Mouse (Mus musculus) heart, adult 8-10 months (tissue): ENCODE measurements around the gene A730061H03Rik. TPM values are rescaled to one million over a fixed set of nuclear protein-coding genes. Genes with fewer than 3 reads are reported as not detected.

ENCODE experiments used
- DNase-seq: peaks from one replicate; pipeline ENCODE4 v3.0.0; 2022; ENCODE audit warnings: low spot score
- total RNA-seq, 4 experiments: library from RNA; stranded (reverse); gene quantifications; 2 replicates each; pipeline ENCODE4 v1.2.4; 2022

Gene A730061H03Rik
- total RNA-seq, 4 experiments from 2014 or later: not detected

GRCm38 (mm10) chr14:55551347-55551746 is 8.9 kb downstream of the A730061H03Rik start:
- no peak for DNase-seq

GRCm38 (mm10) chr14:55550191-55550590 is 10.0 kb downstream of the A730061H03Rik start:
- no peak for DNase-seq

DNA sequence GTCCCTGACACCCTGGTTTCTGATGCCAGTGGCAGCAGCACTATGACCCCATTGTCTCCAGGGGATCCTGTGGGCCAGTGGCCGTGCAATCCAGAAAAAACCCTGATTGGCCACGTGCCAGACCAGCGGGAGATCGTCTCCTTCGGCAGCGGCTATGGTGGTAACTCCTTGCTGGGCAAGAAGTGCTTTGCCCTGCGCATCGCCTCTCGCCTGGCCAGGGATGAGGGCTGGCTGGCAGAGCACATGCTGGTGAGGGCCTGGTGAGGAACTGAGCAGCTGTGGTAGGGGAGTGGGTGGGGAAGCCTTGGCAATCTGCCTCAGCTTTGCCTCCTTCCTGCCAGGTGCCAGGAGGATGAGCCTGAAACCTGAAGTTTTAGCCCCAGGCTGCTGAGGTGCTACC is 15.9 kb downstream of the A730061H03Rik start:
- no peak for DNase-seq

GRCm38 (mm10) chr14:55542268-55542667 is 17.9 kb downstream of the A730061H03Rik start:
- DNase-seq: no peak

- DNase-seq: peak; percentile 90
Observed at GRCm38 (mm10) chr14:55540787-55541321, 19.4 kb downstream of the A730061H03Rik start.

GRCm38 (mm10) chr14:55540067-55540786 is 20.0 kb downstream of the A730061H03Rik start, which contains the start of gene Pck2:
Gene Pck2 (plus strand): TSS chr14:55540266.
- DNase-seq: peak; percentile 91

DNA sequence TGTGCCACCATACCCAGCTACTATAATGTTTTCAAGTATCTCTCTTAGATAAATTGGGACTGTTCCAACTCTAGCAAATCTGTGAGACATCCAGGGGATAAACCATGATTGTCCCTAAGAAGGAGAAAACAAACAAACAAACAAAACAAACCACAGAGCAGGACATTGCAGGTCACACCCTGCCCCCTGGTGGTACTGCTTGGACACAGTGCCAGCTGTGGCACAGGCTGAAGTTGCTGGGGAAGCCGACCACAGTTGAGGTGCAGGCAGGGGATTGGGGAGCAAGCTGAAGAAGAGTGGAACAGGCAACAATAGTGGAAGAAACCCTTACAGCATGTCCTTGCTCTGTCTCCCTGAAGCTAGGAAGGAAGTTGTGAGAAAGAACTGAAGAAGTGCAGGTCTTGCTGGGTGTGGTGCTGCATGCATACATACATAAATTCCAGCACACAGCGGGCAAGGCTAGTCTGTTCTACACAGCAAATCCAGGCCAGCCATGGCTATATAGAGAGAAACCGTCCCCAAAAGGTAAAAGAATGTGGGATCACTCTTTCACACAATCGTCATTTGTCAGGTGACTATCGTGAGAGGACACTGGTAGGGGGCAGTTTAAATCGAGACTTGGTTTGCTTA is 24.0 kb downstream of the A730061H03Rik start:
- no peak for DNase-seq

GRCm38 (mm10) chr14:55527940-55528339 is 32.3 kb downstream of the A730061H03Rik start:
- peak; percentile 14 for DNase-seq

DNA sequence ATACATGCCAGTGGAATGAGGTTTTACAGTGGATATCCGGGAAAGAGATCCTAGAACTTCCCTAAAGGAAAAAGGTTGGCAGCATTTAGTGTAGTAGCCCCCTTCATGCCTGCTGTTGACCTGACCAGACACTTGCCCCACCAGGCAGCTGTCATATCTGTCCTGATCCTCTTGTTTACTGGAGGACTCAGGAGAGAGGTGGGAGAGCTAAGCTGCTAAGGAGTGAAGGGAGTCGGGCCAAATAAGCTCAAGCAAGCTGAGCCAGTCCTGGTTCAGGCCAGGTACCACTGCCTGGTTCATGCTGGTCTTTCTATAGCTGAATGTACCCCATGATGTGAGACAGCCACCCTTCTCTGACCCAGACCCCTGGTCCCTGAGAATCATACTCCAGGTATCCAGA is 33.5 kb downstream of the A730061H03Rik start:
- no peak for DNase-seq

- no peak for DNase-seq
Observed at GRCm38 (mm10) chr14:55524785-55525184, 35.4 kb downstream of the A730061H03Rik start, which contains the start of gene Nrl. Gene Nrl (minus strand): TSS chr14:55524981.

GRCm38 (mm10) chr14:55524062-55524461 is 36.1 kb downstream of the A730061H03Rik start:
- no peak for DNase-seq

- no peak for DNase-seq
Observed at GRCm38 (mm10) chr14:55520451-55521361, 39.5 kb downstream of the A730061H03Rik start.

GRCm38 (mm10) chr14:55519604-55520003 is 40.6 kb downstream of the A730061H03Rik start:
- DNase-seq: no peak

DNA sequence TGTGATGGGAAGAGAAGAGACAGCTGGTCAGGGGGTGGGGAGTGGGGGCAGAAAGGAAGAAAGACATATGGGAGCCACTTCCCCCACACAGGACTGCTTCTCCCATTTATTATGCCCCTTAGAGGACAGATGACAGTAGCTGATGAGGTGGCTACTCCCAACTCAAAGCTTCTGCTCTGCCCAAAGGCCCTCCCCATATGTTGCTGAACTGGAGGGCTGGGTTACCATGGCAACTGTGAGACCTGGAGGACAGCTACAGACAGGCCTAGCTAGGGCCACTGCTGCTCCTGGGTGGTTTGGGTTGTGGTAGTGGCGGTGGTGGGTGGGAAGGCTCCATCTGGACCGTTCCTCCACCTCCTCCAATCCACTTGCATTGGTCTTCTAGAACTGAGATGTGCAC is 41.3 kb downstream of the A730061H03Rik start:
- DNase-seq: no peak

DNA sequence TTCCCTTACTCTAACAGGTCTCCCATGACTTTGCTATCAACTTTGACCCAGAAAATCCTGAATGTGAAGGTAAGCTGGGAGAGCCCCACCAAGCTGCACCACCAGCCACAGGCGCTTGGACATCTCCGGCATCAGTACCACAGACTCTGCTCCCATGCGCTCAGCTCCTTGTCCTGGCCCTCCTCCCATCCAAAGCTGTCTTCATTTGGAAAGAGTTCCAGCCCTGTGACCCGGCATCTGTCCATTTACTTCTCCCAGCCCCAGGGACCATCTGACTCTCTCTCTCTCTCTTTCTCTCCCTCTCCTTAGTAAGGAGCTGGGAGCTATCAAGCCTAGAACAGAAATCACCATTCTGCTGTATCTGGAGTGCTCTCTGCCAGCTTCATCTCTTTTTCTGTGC is 44.4 kb downstream of the A730061H03Rik start:
- no peak for DNase-seq

DNA sequence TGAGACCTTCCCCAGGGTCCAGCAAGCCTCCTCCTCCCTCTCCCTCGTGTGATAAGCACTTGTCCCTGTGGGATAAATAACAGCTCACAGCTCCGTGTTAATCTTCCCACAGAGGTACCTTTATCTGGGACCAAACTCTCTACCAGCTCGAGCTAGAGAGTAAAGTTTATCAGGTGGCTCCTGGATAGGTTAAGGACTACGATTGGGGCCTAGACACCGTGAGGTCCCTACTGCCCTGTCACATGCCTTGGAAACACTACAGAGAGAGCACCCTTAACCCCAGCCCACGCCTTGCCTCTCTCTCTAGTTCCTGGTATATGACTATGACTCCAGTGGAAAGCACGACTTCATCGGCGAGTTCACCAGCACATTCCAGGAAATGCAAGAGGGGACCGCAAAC is 46.3 kb downstream of the A730061H03Rik start:
- DNase-seq: no peak

DNA sequence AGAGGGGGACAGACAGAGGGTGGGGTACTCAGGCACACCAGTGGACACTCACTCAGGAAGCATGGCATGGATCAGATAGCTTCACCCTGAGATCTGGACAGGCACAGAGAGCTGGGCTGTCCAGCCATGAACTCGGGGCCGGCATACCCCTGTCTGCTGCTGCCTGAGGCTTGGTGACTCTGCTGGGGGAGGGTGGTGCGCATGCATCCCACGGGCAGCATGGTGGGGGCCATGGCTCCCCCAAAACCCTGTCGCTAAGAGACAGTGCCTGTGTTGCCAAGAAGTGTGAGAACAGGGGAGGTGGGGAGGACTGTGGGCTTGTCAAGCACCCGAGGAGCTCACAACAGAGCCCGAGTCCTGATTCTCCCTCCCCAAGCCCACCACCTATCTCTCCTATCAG is 49.2 kb downstream of the A730061H03Rik start:
- no peak for DNase-seq

DNA sequence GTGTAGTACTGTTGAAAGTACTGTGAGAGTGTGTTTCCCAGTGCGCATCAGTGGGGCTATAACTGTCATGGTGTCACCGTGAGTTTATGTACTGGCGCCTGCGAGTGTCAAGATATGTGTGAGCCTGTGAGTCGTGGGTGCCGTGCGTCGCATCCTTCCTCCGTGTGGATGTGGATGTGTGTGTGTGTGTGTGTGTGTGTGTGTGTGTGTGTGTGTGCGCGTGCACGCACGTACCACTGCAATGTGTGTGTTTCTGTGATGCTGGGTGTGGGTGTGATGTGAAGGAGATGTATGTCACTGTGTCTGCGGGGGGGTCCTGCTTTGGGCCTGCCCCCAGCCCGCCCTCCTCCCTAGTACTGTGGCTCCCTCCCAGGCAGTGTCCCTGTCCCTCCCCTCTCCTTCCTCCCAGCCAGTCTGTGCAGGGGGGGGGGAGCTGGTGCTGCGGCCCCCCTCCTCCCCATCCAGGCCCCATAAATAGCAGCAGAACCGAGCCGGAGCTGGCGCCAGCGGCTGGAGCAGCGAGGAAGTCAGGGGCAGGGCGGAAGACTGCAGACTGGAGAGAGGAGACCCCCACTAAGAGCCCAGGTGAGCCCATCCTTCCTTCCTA is 50.0 kb downstream of the A730061H03Rik start, which contains the start of gene Cpne6:
Gene Cpne6 (plus strand): TSS at position 321 of the 607 bp plus-strand sequence.
- no peak for DNase-seq
